Mouse (Mus musculus) midbrain, embryonic 16.5 days (tissue): ENCODE results near the gene Rbl1. TPM values are rescaled to one million over a fixed set of nuclear protein-coding genes. Genes with fewer than 3 reads are reported as not detected.

ENCODE experiments used
- polyA plus RNA-seq: library from polyadenylated mRNA; unstranded; fragments of >200 nt; fragmentation: Nextera tagmentation; extraction: Ambion mirVana; gene quantifications from 2 replicates; pipeline ENCODE4 v1.2.1, GENCODE M21; 2015

The Rbl1 gene
- polyA plus RNA-seq, 1 experiment from 2014 or later: 4.2 TPM

Other genes starting within 250 kb of the Rbl1 start
- gene Ndrg3, start 212.5 kb downstream of the Rbl1 start, polyA plus RNA-seq: 135 and 155 TPM in 2 replicates
- 7.0 and 9.5 TPM in 2 replicates for gene Dsn1, start 197.4 kb downstream of the Rbl1 start, polyA plus RNA-seq
- 5.2 and 5.5 TPM in 2 replicates for gene Soga1, start 125.3 kb downstream of the Rbl1 start, polyA plus RNA-seq
- not detected in 2 replicates for gene Tldc2, start 117.5 kb downstream of the Rbl1 start, polyA plus RNA-seq
- gene Samhd1, start 69.3 kb downstream of the Rbl1 start, polyA plus RNA-seq: 9.1 and 9.6 TPM in 2 replicates
- 207 and 225 TPM in 2 replicates for gene Rpn2, start 74.5 kb upstream of the Rbl1 start, polyA plus RNA-seq
- gene Mroh8, start 75.0 kb upstream of the Rbl1 start, polyA plus RNA-seq: 0.54 and 0.63 TPM in 2 replicates
- 2.6 and 2.7 TPM in 2 replicates for gene Ghrh, start 143.0 kb upstream of the Rbl1 start, polyA plus RNA-seq
- gene Manbal, start 163.1 kb upstream of the Rbl1 start, polyA plus RNA-seq: 94.6 and 111 TPM in 2 replicates
- gene Src, start 213.9 kb upstream of the Rbl1 start, polyA plus RNA-seq: 32.5 and 33.2 TPM in 2 replicates